Mouse (Mus musculus) limb, embryonic 13.5 days (tissue): ENCODE measurements at regions not wholly inside any gene's neighbourhood (a gene's known extent, or its start where the extent isn't known, plus 50 kb on each side); places are given as distances from the start of the nearest gene placed in this dataset. TPM values are rescaled to one million over a fixed set of nuclear protein-coding genes. Genes with fewer than 3 reads are reported as not detected.

ENCODE experiments used
- ATAC-seq: fragments of 200-750 bp; cut with Nextera tagmentation; 2 replicates; pipeline ENCODE4 v1.8.0; 2017; ENCODE audit warnings: low read depth, moderate number of reproducible peaks, moderate TSS enrichment; ENCODE audit not compliant: low FRiP score
- H3K27ac ChIP-seq: fragments of 300-500 bp; sonication (generic); 2 replicates; pipeline ENCODE4 v1.5.1; 2015; ENCODE audit warnings: inconsistent platforms, mild to moderate bottlenecking, moderate library complexity
- H3K27me3 ChIP-seq: fragments of 300-500 bp; sonication (generic); 2 replicates; pipeline ENCODE4 v1.6.1; 2015; ENCODE audit warnings: mild to moderate bottlenecking, inconsistent platforms
- H3K36me3 ChIP-seq: fragments of 300-500 bp; sonication (generic); 2 replicates; pipeline ENCODE4 v1.6.1; 2015; ENCODE audit warnings: inconsistent platforms, mild to moderate bottlenecking, moderate library complexity
- H3K4me1 ChIP-seq: fragments of 300-500 bp; sonication (generic); 2 replicates; pipeline ENCODE4 v1.6.1; 2015; ENCODE audit warnings: inconsistent platforms
- H3K4me2 ChIP-seq: fragments of 300-500 bp; sonication (generic); replicated peaks from 2 replicates; pipeline ENCODE4 v1.6.1; 2015; ENCODE audit warnings: inconsistent platforms, mild to moderate bottlenecking, moderate library complexity
- H3K4me3 ChIP-seq: fragments of 300-500 bp; sonication (generic); 2 replicates; pipeline ENCODE4 v1.5.1; 2015; ENCODE audit warnings: moderate library complexity, mild to moderate bottlenecking, inconsistent platforms
- H3K9ac ChIP-seq: fragments of 300-500 bp; sonication (generic); 2 replicates; pipeline ENCODE4 v1.6.1; 2015; ENCODE audit warnings: mild to moderate bottlenecking, inconsistent platforms
- H3K9me3 ChIP-seq: fragments of 300-500 bp; sonication (generic); 2 replicates; pipeline ENCODE4 v1.6.1; 2016; ENCODE audit warnings: inconsistent platforms
- WGBS: fragments of 180-500 bp; shearing (Covaris S2); methylation state at CpG from one replicate; pipeline ENCODE4 v1.1.7; 2015; 5-methylcytosine and 5-hydroxymethylcytosine counted together
- microRNA-seq: library from miRNA; unstranded; fragments of <30 nt; microRNA quantifications from one replicate; pipeline ENCODE4, GENCODE M21; 2016

- no peak overlapping the region for H3K4me2 ChIP-seq
- no peak overlapping the region for H3K9ac ChIP-seq
- WGBS, result 80% methylated on average over 4 of the region's 4 CpGs
- H3K4me1 ChIP-seq, result peaks cover 5% of the 10 kb centered on the region; the same call in 1 of the 2 replicates
- H3K9me3 ChIP-seq, result no peaks in the 10 kb centered on the region
- no peak for ATAC-seq
- H3K27ac ChIP-seq, result no peak overlapping the region
- H3K4me3 ChIP-seq, result no peak overlapping the region
- no peaks in the 10 kb centered on the region for H3K36me3 ChIP-seq
- no peaks in the 10 kb centered on the region for H3K27me3 ChIP-seq
Observed at GRCm38 (mm10) chr3:38544718-38545500, 60.3 kb upstream of the Ankrd50 start.

GRCm38 (mm10) chr3:38543816-38544215, 59.2 kb upstream of the Ankrd50 start:
- H3K4me3 ChIP-seq, result no peak overlapping the region
- H3K27me3 ChIP-seq, result no peaks in the 10 kb centered on the region
- WGBS, result 93% methylated on average over 3 of the region's 3 CpGs
- H3K36me3 ChIP-seq, result no peaks in the 10 kb centered on the region
- ATAC-seq, result no peak
- H3K27ac ChIP-seq, result no peak overlapping the region
- no peaks in the 10 kb centered on the region for H3K9me3 ChIP-seq
- peaks cover 5% of the 10 kb centered on the region; the same call in 1 of the 2 replicates for H3K4me1 ChIP-seq
- H3K9ac ChIP-seq, result no peak overlapping the region
- H3K4me2 ChIP-seq, result no peak overlapping the region

DNA sequence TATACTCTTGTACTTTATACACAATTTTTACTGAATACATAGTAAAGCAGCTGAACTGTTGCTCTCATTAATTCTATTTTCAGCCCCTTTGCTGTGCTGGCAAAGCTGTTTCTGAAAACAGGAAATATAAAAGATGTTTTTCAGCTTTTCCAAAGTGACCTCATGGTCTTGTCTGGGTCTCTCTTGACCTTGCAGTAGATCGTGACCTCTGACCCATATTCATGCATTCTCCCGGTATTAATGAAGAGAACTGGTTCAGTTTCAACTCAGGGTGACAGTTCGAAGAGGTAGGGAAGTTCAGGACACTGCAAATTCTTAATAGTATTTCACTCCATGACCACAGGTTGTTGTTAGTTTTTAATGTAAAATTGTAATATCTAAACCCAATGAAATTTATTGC, 56.7 kb upstream of the Ankrd50 start:
- Histone ChIP-seq H3K4me2 (no peak overlapping the region), H3K4me3 (no peak overlapping the region), H3K36me3 (no peaks in the 10 kb centered on the region), H3K9ac (no peak overlapping the region), H3K4me1 (peaks cover 5% of the 10 kb centered on the region; the same call in 1 of the 2 replicates), H3K27me3 (no peaks in the 10 kb centered on the region), H3K27ac (no peak overlapping the region), H3K9me3 (no peaks in the 10 kb centered on the region)
- WGBS, result 67% methylated on average over 3 of the region's 3 CpGs
- ATAC-seq, result no peak

GRCm38 (mm10) chr3:38538309-38538708, 53.7 kb upstream of the Ankrd50 start:
- Histone ChIP-seq H3K4me1 (peaks cover 5% of the 10 kb centered on the region; the same call in 1 of the 2 replicates), H3K4me3 (no peak overlapping the region), H3K9me3 (no peaks in the 10 kb centered on the region), H3K36me3 (no peaks in the 10 kb centered on the region), H3K27ac (no peak overlapping the region), H3K4me2 (no peak overlapping the region), H3K27me3 (no peaks in the 10 kb centered on the region), H3K9ac (no peak overlapping the region)
- ATAC-seq, result no peak
- WGBS, result 74% methylated on average over 2 of the region's 2 CpGs

- Histone ChIP-seq H3K4me2 (no peak overlapping the region), H3K4me3 (no peak overlapping the region), H3K36me3 (no peaks in the 10 kb centered on the region), H3K27ac (no peak overlapping the region), H3K27me3 (no peaks in the 10 kb centered on the region), H3K9me3 (no peaks in the 10 kb centered on the region), H3K9ac (no peak overlapping the region), H3K4me1 (peaks cover 5% of the 10 kb centered on the region; the same call in 1 of the 2 replicates)
- no peak for ATAC-seq
Observed at GRCm38 (mm10) chr3:38537770-38538169, 53.1 kb upstream of the Ankrd50 start.

Small RNA genes lying in the stretch of these regions (microRNA-seq; reads per million reads assigned to microRNA genes)
- not detected for gene Gm24462
